Mouse (Mus musculus) kidney, postnatal 14 days (tissue): ENCODE data around the gene Tcf25.
"Not testable (repeated sequence)": the region's sequence is repeated elsewhere in the genome, so short reads cannot be mapped to it uniquely, and the experiment has no call there.

Experiments
- DNase-seq: peaks from one replicate; pipeline ENCODE4 v3.0.0; 2022; ENCODE audit warnings: mixed read lengths

Gene Tcf25

GRCm38 (mm10) chr8:123411781-123412327, 38.3 kb downstream of the Tcf25 start:
- no peak for DNase-seq

DNA sequence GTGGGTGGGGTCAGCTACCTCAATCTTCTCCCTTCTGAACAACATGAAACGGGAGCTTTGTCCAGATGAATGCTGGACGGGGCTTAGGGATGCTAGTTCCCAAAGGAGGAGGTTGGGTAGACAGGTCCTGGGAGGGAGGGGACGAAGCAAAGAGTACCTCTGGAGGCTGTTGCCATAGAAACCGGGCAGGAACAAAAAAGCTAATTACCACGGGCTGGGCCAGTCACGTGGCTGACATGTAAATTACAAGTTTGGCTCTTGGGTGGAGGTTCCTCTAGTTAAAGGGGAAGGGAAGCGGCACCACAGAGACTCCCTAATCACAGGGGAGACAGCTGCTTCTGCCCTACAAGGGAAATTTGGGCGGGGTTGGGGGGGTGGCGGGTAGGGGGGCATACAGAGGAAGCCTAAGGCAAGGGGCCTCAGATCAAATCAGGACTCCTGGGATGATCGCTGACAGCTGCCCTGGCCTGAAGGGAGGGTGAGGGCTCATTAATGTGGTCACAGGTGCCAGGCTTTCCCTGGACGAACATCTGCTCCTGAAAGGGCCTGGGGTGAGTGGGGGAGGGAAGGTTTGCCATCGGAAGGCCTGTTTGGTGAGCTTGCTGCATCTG, 39.1 kb downstream of the Tcf25 start:
- DNase-seq, result no peak

- no peak for DNase-seq
Measured at GRCm38 (mm10) chr8:123414255-123414654, 40.7 kb downstream of the Tcf25 start.

DNA sequence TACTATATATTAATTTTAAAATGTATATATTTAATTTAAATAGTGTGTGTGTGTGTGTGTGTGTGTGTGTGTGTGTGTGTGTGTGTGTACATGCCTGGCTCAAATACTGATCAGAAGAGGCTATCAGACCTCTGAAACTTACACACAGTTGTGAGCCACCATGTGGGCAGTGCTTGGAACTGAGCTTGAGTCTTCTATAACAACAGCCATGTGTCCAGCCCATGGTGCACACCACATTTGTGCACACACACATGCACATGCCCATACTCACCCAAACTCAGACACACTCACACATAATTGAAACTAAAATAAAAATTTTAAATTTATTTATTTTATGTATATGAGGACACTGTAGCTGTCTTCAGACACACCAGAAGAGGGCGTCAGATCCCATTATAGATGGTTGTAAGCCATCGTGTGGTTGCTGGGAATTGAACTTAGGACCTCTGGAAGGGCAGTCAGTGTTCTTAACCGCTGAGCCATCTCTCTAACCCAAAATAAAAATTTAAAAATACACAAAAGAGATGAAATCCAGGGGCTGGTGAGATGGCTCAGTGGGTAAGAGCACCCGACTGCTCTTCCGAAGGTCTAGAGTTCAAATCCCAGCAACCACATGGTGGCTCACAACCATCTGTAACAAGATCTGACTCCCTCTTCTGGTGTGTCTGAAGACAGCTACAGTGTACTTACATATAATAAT, 41.6 kb downstream of the Tcf25 start:
- not testable (repeated sequence) for DNase-seq

DNA sequence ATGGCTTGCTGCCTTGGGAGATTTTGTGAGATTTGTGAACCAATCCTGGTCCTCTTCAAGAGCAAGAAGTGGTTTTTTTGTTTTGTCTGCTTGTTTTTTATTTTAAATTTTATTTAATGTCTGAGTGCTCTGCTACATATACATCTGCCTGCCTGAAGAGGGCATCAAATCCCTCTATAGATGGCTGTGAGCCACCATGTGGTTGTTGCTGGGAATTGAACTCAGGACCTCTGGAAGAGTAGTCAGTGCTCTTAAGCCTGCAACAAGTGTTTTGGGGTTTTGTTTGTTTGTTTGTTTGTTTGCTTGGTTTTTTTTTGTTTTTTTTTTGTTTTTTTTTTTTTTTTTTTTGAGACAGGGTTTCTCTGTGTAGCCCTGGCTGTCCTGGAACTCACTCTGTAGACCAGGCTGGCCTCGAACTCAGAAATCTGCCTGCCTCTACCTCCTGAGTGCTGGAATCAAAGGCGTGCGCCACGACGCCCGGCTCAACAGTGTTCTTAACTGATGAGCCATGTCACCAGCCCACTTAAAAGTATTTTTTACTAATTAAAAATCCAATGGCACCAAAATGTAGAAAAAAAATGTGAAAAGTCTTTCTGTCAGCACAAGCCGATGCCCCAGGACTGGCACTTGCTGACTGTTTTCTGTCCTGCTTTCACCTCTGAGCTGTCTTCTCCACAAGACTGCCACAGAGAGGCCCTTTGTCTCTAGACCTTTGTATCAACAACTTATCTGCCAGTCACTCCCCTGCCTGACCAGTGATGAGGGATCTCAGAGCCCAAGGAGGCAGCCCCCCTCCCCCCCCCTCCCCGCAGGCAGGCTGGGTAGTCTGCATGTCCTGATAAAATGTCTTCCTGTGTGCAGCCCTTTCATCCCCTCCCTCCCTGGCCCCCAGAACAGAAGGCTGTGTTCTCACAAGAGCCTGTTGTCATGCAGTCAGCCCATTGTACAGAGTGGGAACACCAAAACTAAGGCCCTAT, 42.7 kb downstream of the Tcf25 start:
- no peak for DNase-seq

DNA sequence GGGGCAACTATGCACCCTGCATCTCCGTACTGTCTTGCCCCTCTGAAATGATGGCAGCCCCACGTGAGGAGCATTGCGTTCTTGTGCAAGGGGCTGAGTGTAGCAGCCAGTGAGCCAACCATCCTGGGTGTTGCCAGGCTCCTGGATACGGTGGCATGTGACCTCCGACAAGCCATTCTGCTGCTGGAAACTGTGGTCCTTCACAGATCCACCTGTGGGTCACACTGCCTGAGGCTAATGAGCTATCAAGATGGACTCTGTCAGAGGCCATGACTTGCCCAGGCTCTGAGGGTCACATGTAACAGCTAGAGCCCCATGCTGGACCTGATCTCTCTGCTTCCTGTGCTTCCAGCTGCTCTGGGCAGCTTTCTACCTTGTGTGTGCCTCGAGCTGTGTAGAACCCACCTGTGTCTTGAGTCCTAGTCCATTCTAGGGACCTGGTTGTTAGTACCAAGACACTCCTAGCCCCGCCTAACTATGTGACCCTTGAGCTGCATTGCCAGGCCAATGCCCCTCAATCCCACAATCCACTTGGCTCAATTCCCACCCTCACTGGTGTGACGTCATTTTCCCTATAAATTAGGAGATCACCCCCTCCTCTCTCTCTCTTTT, 43.5 kb downstream of the Tcf25 start:
- DNase-seq, result no peak

DNA sequence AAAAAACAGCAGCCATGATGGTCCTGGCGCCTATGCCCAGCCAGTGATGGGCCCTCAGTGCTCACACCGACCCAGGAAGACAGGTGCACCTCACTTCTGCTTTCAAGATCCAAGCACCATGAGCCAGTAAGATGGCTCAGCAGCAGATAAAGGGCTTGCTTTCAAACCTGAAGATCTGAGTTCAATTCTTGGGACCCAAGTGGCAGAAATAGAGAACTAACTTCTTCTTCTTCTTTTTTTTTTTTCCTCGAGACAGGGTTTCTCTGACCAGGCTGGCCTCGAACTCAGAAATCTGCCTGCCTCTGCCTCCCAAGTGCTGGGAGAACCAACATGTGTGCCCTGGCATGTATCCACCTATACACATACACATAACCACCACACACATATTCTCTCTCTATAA, 46.2 kb downstream of the Tcf25 start:
- DNase-seq, result no peak

DNA sequence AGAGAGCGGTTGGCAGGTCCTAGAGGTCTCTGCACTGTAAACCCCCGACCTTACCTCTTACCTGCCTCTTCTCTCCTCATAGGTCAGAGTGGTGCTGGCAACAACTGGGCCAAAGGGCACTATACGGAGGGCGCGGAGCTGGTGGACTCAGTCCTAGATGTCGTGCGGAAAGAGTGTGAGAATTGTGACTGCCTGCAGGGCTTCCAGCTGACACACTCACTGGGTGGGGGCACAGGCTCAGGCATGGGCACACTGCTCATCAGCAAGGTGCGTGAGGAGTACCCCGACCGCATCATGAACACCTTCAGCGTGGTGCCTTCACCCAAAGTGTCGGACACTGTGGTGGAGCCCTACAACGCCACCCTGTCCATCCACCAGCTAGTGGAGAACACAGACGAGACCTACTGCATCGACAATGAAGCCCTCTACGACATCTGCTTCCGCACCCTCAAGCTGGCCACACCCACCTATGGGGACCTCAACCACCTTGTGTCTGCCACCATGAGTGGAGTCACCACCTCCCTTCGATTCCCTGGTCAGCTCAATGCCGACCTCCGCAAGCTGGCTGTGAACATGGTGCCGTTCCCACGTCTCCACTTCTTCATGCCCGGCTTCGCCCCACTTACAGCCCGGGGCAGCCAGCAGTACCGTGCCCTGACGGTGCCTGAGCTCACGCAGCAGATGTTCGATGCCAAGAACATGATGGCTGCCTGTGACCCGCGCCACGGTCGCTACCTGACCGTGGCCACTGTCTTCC, 47.1 kb downstream of the Tcf25 start:
- DNase-seq, result no peak

DNA sequence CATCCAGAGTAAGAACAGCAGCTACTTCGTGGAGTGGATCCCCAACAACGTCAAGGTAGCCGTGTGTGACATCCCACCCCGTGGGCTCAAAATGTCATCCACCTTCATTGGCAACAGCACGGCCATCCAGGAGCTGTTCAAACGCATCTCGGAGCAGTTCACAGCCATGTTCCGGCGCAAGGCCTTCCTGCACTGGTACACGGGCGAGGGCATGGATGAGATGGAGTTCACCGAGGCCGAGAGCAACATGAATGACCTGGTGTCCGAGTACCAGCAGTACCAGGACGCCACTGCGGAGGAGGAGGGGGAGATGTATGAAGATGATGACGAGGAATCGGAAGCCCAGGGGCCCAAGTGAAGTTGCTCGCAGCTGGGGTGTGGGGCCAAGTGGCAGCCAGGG, 47.8 kb downstream of the Tcf25 start:
- no peak for DNase-seq

DNA sequence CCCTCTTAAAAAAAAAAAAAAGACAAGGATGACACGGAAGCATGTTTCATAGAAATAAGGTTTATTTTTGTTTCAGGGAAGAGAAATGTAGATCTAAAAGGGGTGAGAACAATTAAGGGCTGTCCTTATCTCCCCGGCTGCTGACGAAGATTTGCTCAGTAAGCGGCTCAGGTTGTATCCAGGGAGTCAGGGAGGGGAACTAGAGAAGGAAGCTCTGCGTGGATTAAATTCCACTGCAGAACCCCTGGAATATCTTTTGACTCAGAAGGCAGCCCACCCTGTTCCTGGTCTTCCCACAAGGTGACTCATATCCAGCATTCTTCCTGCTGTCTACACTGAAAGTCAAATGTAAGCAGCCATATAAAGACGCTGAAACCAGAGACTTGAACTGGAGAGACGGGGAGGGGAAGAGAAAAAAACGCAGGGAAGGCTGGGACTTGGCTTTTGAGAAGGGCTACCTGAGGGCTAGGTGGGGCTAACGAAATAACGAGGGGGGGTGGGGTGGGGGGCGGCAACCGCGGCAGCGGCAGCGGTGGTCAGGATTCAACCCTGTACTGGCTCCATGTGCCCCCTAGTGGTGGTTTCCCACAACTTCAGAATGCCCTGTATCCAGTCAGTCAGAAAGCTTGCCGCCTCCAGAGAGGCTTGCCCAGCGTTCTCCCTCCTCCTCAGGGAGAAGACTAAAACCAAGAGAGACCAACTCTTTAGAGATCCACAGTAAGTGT, 48.7 kb downstream of the Tcf25 start:
- DNase-seq, result peak; percentile 86

DNA sequence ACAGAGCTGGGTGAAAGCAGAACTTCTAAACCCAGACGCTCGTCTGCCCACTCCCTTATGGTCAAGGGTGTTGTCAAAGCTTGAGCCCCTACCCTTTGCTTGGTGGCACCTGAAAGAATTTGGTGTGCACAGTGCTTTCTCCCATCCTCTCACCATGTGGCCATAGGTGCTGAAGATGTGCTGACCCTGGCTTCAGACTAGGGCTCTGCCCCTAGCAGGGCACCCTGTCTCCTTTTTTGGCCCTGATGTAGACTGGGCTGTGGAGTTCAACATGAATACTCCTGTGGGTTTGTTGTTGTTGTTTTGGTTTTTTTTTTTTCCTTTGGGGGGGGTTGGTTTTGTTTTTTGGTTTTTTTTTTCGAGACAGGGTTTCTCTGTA, 49.2 kb downstream of the Tcf25 start:
- no peak for DNase-seq

GRCm38 (mm10) chr8:123423441-123423840, 49.9 kb downstream of the Tcf25 start, which contains the start of gene Def8:
Gene Def8, plus strand, starts transcription at chr8:123423527.
- DNase-seq, result no peak

DNA sequence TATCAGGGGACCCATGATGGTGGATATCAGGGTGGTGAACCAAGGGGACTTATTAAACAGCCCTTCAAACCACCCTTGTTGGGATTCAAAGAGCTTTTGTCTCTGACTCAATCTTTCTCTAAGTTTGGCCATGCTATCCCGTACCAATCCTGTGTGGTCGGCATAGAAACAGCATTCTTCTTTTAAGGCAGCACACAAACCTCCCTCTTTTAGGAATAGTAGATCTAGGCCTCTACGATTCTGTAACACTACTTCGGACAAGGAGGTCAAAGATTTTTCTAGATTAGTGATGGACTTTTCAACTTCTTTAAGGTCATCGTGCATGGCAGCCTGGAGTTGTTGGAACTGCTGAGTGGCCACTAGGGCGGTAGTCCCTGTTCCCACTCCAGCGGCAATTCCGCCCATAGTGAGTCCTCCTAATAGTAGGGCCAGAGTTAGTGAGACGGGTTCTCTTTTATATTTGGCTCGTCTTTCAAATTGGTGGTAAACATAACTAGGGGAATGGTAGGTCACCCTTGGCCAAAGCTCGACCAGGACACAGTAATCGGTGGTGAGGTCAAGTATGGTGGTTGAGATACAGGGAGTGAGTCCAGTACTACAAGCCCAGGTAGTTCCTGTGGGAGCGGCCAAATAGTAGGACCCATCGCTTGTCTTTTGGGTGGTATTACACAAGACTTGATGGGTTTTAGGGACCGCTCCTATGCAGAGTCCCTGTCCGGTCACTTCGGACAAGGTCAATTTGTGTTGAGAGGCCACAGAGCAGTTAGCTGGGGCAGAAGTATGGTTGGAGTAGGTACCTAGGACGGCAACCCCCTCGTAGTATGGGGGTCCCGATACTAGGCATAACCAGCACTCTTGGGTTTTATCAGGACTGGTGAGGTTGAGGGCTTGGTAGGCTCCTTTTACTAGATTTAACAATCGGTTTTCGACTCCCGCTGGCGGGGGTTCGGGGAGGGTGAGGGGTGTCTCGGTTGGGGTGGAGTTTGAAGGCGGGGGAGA, 53.3 kb downstream of the Tcf25 start:
- no peak for DNase-seq

DNA sequence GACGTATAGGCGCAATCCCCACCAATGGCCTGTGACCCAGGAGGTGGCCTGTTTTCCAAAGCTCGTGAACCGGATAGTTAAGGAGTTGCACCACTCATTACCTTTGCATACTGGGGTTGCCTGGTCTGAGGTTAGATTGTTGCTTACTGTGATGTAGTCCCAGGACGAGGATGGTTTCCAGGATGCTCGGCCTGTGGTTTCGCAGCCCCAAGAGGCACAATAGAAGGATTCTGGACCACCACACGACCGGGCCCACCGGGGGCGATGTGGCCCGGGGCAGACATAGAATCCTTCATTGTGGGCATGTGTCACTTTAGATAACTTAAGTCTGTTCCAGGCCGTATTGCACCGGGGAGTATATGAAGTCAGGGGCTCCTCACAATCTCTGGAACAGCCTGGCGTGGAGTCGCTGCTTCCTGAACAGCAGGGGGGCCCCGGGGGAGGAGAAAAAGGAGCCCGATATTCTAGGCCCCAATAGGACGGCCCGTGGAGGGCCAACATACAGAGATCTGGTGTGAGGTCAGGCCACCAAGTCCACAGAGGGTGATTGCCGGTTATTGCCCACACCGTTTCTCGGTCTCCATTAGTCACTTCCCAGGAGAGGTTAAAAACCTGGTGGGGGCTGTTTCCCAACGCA, 54.2 kb downstream of the Tcf25 start:
- no peak for DNase-seq

- DNase-seq, result no peak
Measured at GRCm38 (mm10) chr8:123428343-123428893, 54.9 kb downstream of the Tcf25 start.

DNA sequence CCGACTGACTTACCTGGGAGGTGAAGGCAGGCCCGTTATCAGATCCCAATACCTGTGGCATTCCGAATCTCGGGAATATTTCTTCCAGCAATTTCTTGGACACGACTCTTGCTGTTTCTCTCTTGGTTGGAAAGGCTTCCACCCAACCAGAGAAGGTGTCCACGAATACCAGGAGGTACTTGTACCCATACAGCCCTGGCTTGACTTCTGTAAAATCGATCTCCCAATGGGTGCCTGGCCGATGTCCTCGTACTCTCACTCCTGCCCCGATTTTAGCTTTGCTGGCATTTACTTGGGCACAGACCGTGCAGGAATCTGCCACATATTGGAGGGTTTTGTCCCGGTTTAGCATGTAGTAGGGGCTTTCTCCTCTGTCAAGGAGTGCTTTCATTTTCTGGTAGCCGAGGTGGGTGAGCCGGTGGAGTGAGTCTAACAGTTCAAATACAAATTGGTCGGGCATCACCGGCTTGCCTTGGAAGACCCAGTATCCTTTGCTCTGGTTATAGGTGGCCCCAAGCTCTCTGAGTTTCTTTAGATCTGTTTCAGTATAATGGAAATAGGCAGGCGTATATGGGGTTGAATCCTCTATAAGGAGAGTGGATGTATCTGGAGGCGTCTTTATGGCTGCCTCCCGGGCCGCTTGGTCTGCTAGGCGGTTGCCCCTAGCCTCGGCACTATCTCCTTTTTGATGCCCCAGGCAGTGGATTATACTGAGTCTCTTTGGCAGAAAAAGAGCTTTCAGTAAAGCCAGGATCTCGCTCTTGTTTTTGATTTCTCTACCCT, 55.6 kb downstream of the Tcf25 start:
- no peak for DNase-seq

GRCm38 (mm10) chr8:123429722-123430013, 56.1 kb downstream of the Tcf25 start:
- not testable (repeated sequence) for DNase-seq

GRCm38 (mm10) chr8:123430936-123431335, 57.4 kb downstream of the Tcf25 start:
- not testable (repeated sequence) for DNase-seq
